Mouse (Mus musculus): ENCODE results near the gene Srsf2. TPM values are rescaled to one million over a fixed set of nuclear protein-coding genes. Genes with fewer than 3 reads are reported as not detected.
"Not testable (repeated sequence)": the region's sequence is repeated elsewhere in the genome, so short reads cannot be mapped to it uniquely, and the experiment has no call there.

The Srsf2 gene
- 915 and 968 TPM in 2 replicates for polyA plus RNA-seq (2016; fragmentation: Nextera tagmentation; extraction: Ambion mirVana)

DNA sequence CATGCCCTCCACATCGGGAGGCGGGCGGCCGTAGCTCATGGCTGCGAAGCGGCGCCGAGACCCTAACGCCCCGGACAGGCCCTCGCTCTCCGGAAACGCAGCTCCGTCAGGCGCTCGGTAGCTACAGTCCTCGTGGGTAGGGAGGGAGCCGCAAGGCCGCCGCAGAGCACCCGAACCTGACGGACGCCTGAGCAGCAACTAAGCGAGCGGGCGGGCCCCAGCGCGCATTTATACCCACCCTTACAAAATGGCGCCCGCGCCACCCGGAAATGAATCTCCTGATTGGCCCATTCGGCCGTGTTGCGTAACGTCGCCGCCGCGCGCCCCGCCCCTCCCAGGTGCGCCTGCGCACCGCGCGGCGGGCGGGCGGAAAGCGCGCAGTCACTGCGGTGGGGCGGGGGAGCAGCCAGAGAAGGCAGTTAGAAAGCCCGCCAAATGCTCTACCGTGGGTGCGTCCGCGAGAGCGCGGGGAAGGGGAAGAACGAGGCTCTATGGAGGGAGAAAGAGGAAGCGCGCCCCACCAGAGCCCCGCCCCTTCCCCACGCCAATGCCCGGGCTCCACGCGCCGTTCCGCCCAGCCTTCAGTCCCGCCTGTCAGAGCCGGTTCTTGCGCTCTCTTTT is at the start of gene Srsf2:
TSS of gene Srsf2 (minus strand) at position 204 of the 621 bp plus-strand sequence.
- H3K4me2 ChIP-seq (replicated peaks) = peak within 1 kb of the TSS; percentile 82
- H3K9ac ChIP-seq = peak within 1 kb of the TSS; percentile 98
- H3K4me1 ChIP-seq = peaks cover 20% of the 10 kb centered on the region
- H3K27ac ChIP-seq = peak within 1 kb of the TSS; percentile 99
- H3K4me3 ChIP-seq = peak within 1 kb of the TSS; percentile 96
- H3K36me3 ChIP-seq = peaks cover 24% of the 10 kb centered on the region
- under 1% methylated on average over 65 of the region's 74 CpGs for WGBS
- no peaks in the 10 kb centered on the region for H3K27me3 ChIP-seq
- H3K9me3 ChIP-seq = no peaks in the 10 kb centered on the region
- peak; percentile 85 for ATAC-seq (ENCODE audit: insufficient number of reproducible peaks, insufficient read depth, low FRiP score, low TSS enrichment)

DNA sequence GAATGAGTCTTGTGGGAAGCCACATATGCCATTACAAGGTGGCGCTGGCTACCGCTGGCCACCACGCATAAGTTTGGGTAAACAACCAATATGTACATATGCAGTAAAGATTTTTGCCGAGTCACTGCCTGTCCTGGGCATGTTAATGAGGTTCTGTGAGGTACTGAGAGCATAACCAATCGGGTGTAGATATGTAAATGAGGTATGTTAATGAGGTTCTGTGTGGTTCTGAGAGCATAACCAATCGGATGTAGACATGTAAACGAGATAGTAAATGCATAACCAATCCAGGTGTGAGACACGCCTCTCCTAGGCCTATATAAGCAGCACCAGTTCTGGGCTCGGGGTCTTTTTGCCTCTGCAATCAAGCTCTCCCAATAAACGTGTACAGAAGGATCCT is 49.7 kb upstream of the Srsf2 start:
- H3K9me3 ChIP-seq, H3K36me3 ChIP-seq: not testable (repeated sequence)
- 93% methylated on average over 10 of the region's 10 CpGs for WGBS

DNA sequence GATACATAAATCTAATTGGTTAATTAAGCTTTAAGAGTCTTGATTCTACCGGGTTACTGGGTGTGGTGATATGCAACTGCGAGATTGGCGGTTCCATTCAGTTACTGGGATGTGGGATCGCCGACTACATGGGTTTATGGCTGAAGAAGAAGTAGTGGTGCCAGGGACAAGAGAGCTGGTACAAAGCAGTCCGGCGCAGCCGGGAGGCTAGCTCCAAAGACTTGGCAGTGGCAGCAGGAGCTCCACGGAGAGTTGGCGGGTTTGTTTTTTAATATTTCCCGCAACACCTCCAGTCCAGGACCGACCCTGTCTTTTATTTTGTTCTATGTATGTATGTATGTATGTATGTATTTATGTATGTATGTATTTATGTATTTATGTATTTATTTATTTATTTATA is 46.4 kb upstream of the Srsf2 start:
- H3K4me3 ChIP-seq = no peak overlapping the region
- no peak overlapping the region for H3K4me2 ChIP-seq (replicated peaks)
- no peak overlapping the region for H3K9ac ChIP-seq
- peaks cover 6% of the 10 kb centered on the region for H3K27me3 ChIP-seq
- no peak for ATAC-seq (ENCODE audit: insufficient number of reproducible peaks, insufficient read depth, low FRiP score, low TSS enrichment)
- 96% methylated on average over 12 of the region's 12 CpGs for WGBS
- H3K4me1 ChIP-seq = 0 out of 2 replicates have a peak, but pooled peaks cover 3% of the 10 kb centered on the region
- H3K27ac ChIP-seq = no peak overlapping the region
- H3K36me3 ChIP-seq = no peaks in the 10 kb centered on the region
- H3K9me3 ChIP-seq = no peaks in the 10 kb centered on the region

More for the DNA sequence above, 49.7 kb upstream of the Srsf2 start:
- not testable (repeated sequence) for H3K4me3 ChIP-seq; ATAC-seq (ENCODE audit: insufficient number of reproducible peaks, insufficient read depth, low FRiP score, low TSS enrichment); H3K4me2 ChIP-seq (replicated peaks); H3K9ac ChIP-seq; H3K27ac ChIP-seq
- Histone ChIP-seq H3K4me1 (peaks cover 13% of the 10 kb centered on the region; the same call in 1 of the 2 replicates), H3K27me3 (peaks cover 25% of the 10 kb centered on the region)

DNA sequence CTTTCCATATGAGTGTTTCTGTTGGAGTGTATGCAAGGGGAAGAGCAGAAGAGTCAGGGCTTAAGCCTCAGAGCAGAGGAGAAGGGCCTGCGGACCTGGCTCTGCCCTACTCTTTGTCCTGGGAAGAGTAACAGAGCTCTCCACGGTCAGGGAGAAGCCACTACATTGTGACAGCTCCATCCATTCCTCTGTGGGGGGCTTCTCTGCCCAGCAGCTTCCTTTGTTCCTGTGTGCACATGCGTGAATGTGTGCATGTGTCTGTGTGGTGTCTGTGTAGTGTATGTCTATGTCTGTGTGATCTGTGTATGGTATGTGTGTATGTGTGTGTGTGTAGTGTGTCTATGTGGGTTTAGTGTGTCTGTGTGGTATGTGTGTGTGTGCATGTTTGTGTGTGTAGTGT is 42.5 kb upstream of the Srsf2 start:
- H3K36me3 ChIP-seq = no peaks in the 10 kb centered on the region
- H3K27me3 ChIP-seq = 0 out of 2 replicates have a peak, but pooled peaks cover 6% of the 10 kb centered on the region
- 0 out of 2 replicates have a peak, but pooled peaks cover 7% of the 10 kb centered on the region for H3K4me1 ChIP-seq
- H3K4me2 ChIP-seq (replicated peaks) = no peak overlapping the region
- H3K4me3 ChIP-seq = no peak overlapping the region
- H3K9me3 ChIP-seq = no peaks in the 10 kb centered on the region
- no peak overlapping the region for H3K9ac ChIP-seq
- H3K27ac ChIP-seq = no peak overlapping the region
- no peak for ATAC-seq (ENCODE audit: insufficient number of reproducible peaks, insufficient read depth, low FRiP score, low TSS enrichment)
- 68% methylated on average over 3 of the region's 3 CpGs for WGBS

DNA sequence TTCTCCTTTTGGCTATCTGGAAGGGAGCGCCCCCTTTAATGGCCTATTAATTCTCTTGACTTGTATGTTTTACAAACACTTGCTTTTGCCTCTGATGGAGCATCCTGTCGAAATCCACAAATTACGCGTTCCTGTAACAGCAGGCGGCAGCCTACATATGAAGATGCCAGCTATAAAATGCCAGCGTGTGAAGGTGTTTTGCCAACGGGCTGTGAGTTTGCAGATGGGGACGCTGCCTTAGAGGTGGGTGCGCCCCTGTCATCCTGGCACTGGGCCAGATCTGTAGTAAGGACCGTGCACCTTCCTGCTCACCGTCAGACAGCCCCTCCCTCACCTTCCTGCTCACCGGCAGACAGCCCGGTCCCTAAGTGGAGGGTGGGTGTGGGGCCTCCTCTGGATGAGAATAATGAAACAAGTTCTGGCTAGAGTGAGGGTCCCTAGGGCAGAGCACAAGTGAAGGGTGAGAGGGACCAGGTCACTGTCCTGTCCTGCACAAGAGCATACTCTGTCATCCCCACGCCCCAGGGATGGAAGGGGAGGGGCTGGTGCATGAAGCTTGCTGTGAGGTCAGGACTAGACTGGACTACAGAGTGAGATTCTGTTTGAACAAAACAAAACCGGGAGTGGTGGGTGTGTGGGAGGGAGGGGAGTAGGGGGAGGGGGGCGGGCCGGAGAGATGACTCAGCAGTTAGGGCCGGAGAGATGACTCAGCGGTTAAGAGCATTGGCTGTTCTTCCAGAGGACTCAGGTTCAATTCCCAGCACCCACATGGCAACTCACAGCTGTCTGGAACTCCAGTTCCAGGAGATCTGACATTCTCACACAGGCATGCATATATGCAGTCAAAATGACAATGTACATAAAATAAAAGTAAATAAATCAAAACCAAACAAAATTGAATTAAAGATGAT is 40.9 kb upstream of the Srsf2 start:
- Histone ChIP-seq H3K4me2 (replicated peaks) (no peak overlapping the region), H3K9ac (no peak overlapping the region; the same call in 1 of the 2 replicates), H3K27ac (no peak overlapping the region), H3K9me3 (no peaks in the 10 kb centered on the region), H3K36me3 (no peaks in the 10 kb centered on the region), H3K27me3 (peaks cover 8% of the 10 kb centered on the region; the same call in 1 of the 2 replicates), H3K4me3 (no peak overlapping the region), H3K4me1 (0 out of 2 replicates have a peak, but pooled peaks cover 4% of the 10 kb centered on the region)
- 72% methylated on average over 19 of the region's 19 CpGs for WGBS
- no peak for ATAC-seq (ENCODE audit: insufficient number of reproducible peaks, insufficient read depth, low FRiP score, low TSS enrichment)

DNA sequence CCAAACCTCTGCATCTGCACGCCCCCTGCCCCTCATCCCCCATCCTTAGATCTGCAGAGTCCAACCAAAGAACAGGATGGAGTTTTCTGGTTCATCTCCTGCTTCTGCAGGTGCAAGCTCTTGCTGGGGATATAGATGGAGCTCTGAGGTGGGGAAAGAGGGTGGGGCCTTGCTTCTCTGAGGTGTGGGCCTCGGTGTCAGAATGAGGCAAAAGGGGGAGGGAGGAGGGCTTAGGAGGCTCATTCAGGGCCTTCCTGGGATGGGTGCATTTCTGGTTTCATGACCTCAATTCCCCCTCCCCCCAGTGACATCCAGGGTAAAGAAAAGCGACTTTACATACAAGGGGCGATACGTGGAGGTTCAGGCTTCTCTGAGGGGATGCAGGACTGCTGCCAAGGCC is 34.2 kb upstream of the Srsf2 start:
- Histone ChIP-seq H3K27ac (no peak overlapping the region), H3K27me3 (peaks cover 10% of the 10 kb centered on the region; the same call in 1 of the 2 replicates), H3K4me2 (replicated peaks) (no peak overlapping the region), H3K4me3 (no peak overlapping the region), H3K36me3 (no peaks in the 10 kb centered on the region), H3K9ac (no peak overlapping the region), H3K9me3 (no peaks in the 10 kb centered on the region), H3K4me1 (peaks cover 8% of the 10 kb centered on the region)
- WGBS = 58% methylated on average over 5 of the region's 5 CpGs
- no peak for ATAC-seq (ENCODE audit: insufficient number of reproducible peaks, insufficient read depth, low FRiP score, low TSS enrichment)

DNA sequence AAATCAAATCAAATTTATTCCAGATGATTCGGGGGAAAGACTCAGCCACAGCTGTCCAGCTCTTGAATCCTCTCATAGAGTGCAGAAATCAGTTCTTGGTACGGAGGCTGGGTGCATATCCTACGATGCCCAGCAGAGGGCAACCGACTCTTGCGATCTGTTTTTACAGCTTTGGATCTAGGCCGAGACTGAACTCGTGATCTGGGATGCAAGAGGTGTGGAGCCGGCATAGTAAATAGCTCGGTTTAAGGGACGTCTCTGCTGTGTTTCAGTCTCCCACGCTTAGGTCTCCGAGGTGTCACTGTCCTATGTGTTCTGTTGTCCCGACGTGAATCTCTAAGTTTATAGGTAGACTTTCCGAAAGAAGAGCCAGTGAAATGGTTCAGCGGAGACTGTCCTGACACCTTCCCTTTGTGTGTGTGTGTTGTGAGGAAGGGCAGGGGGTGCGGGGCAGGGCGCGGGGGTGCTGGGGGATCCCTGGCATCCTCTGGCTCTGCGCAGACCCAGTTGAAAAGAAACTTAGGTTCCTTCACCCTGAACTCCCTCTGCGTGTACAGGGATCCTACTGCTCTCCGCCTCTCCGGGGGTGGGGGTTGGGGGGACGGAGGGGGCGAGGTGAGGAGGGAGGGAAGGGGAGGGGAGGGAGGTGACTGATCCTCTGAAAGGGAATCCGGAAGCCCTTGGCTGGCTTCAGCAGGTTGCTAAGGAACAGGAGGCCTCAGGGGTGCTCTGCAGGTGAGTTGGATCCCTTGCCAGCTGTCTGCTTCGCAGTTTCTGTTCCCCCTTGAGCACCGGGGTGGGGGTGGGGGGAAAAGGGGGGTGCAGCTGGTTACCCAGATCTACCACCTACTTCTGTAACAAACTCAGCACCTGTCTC is 32.6 kb upstream of the Srsf2 start:
- WGBS = 3% methylated on average over 26 of the region's 28 CpGs
- Histone ChIP-seq H3K4me3 (peak overlapping the region; percentile 18), H3K4me2 (replicated peaks) (peak overlapping the region; percentile 51), H3K9ac (peak overlapping the region; percentile 30; the same call in 1 of the 2 replicates), H3K27ac (no peak overlapping the region), H3K9me3 (no peaks in the 10 kb centered on the region), H3K4me1 (peaks cover 8% of the 10 kb centered on the region), H3K27me3 (peaks cover 10% of the 10 kb centered on the region; the same call in 1 of the 2 replicates), H3K36me3 (no peaks in the 10 kb centered on the region)
- ATAC-seq (ENCODE audit: insufficient number of reproducible peaks, insufficient read depth, low FRiP score, low TSS enrichment) = peak; percentile 42; the same call in 1 of the 2 replicates

DNA sequence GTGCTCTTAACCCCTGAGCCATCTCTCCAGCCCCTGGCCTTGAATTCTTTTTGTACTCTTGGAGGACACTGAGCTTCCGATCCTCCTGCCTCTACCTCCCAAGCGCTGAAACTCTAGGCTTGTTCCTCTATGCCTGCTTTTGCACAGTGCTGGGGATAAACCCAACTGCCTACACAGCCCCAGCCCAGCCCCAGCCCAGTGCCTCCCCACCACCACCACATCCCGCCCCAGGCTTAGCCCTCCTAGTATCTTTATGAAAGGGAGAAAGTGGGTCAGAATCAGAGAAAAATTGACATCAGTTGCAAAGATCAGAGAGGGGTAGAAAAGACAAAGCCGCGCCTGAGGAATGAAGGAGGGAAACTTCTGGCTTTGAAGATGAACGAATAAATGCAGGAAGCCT is 31.2 kb upstream of the Srsf2 start:
- no peak for ATAC-seq (ENCODE audit: insufficient number of reproducible peaks, insufficient read depth, low FRiP score, low TSS enrichment)
- Histone ChIP-seq H3K9ac (no peak overlapping the region), H3K36me3 (no peaks in the 10 kb centered on the region), H3K9me3 (no peaks in the 10 kb centered on the region), H3K4me2 (replicated peaks) (no peak overlapping the region), H3K27ac (no peak overlapping the region), H3K4me3 (no peak overlapping the region), H3K27me3 (peaks cover 7% of the 10 kb centered on the region; the same call in 1 of the 2 replicates), H3K4me1 (peaks cover 8% of the 10 kb centered on the region)
- 84% methylated on average over 6 of the region's 6 CpGs for WGBS

DNA sequence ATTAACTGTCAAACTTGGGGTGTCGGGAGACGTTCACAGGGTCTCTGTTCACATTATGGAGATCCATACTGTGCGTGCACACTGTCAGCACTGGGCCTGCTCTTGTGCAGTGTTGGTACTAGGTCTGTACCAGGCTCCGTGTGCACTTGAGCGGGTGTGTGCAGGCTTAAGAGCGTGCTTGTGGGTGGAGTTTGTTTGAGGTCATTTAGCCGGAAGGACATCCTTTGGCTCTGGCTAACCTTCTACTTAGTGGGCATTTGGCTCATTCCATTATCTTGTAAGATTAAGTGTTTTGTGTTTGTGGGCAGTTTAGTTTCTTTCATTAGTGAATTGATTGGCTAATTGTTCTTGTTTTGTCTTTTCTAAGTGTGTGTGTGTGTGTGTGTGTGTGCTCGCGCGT is 29.6 kb upstream of the Srsf2 start:
- no peaks in the 10 kb centered on the region for H3K9me3 ChIP-seq
- no peaks in the 10 kb centered on the region for H3K36me3 ChIP-seq
- ATAC-seq (ENCODE audit: insufficient number of reproducible peaks, insufficient read depth, low FRiP score, low TSS enrichment) = no peak
- no peak overlapping the region for H3K4me2 ChIP-seq (replicated peaks)
- WGBS = 82% methylated on average over 10 of the region's 10 CpGs
- H3K27ac ChIP-seq = no peak overlapping the region
- H3K4me1 ChIP-seq = peaks cover 8% of the 10 kb centered on the region
- no peak overlapping the region for H3K4me3 ChIP-seq
- H3K27me3 ChIP-seq = peaks cover 7% of the 10 kb centered on the region; the same call in 1 of the 2 replicates
- no peak overlapping the region for H3K9ac ChIP-seq

DNA sequence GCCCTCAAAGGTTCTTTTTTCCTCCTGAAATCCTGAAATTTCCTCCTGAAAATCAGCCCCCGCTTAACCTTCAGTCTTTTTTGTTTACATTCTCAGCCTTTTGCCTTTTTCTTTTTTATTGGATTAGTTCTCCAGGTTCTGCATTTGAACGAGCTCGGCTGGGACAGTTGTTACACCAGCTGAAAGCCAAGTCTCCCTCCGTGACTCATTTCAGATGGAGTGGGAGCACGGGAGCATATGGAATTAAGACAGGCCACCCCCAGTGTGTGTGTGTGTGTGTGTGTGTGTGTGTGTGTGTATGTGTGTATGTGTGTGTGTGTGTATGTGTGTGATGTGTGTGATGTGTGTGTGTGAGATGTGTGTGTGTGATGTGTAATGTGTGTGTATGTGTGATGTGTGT is 28.5 kb upstream of the Srsf2 start:
- Histone ChIP-seq H3K36me3 (no peaks in the 10 kb centered on the region), H3K9me3 (no peaks in the 10 kb centered on the region), H3K27ac (no peak overlapping the region), H3K9ac (no peak overlapping the region), H3K4me2 (replicated peaks) (no peak overlapping the region), H3K4me3 (no peak overlapping the region), H3K27me3 (0 out of 2 replicates have a peak, but pooled peaks cover 3% of the 10 kb centered on the region), H3K4me1 (peaks cover 8% of the 10 kb centered on the region)
- no peak for ATAC-seq (ENCODE audit: insufficient number of reproducible peaks, insufficient read depth, low FRiP score, low TSS enrichment)
- 63% methylated on average over 5 of the region's 5 CpGs for WGBS

DNA sequence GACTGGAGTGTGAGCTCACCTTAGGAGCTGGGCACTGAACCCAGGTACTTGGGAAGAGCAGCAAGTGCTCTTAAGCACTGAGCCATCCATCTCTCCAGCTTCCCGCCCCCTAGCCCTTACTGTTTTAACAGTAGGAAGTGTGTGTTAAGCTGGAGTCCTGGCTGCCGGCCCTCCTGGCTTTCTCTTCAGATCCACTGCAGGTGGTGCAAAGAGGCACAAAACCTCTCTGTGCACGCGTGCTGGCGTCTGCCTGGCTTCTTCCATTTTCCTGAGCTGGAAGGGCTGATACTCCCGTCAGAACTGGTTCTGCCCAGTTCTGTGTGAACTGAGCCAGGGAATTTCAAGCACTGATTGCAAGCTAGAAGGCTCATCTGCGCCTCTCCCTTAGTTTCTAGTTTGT is 27.9 kb upstream of the Srsf2 start:
- H3K9ac ChIP-seq = no peak overlapping the region
- H3K36me3 ChIP-seq = no peaks in the 10 kb centered on the region
- no peaks in the 10 kb centered on the region for H3K27me3 ChIP-seq
- H3K27ac ChIP-seq = no peak overlapping the region
- peaks cover 4% of the 10 kb centered on the region for H3K4me1 ChIP-seq
- no peaks in the 10 kb centered on the region for H3K9me3 ChIP-seq
- no peak overlapping the region for H3K4me3 ChIP-seq
- ATAC-seq (ENCODE audit: insufficient number of reproducible peaks, insufficient read depth, low FRiP score, low TSS enrichment) = no peak
- WGBS = 65% methylated on average over 7 of the region's 7 CpGs
- H3K4me2 ChIP-seq (replicated peaks) = no peak overlapping the region
